Mouse (Mus musculus): ENCODE results near the gene Cntnap5a. TPM values are rescaled to one million over a fixed set of nuclear protein-coding genes. Genes with fewer than 3 reads are reported as not detected.
A peak's percentile ranks its signal among the peaks of the same experiment; 100 is the strongest.

Gene Cntnap5a
- polyA plus RNA-seq, 1 experiment from 2014 or later, result 0.25 TPM

- H3K9me3 ChIP-seq (ENCODE audit: control insufficient read depth, low read length), result no peaks in the 10 kb centered on the region
- H3K4me2 ChIP-seq (replicated peaks; ENCODE audit: low read depth, low read length), result no peak overlapping the region
- DNase-seq (ENCODE audit: low spot score) (no peak), ATAC-seq (ENCODE audit: low FRiP score) (no peak)
- H3K4me3 ChIP-seq (ENCODE audit: low read depth, low read length), result no peak overlapping the region
- H3K27ac ChIP-seq (ENCODE audit: low read depth, low read length), result no peak overlapping the region
- no peak overlapping the region for H3K9ac ChIP-seq (ENCODE audit: low read depth, low read length)
- WGBS, result 32% methylated on average over 2 of the region's 2 CpGs
- no peaks in the 10 kb centered on the region for H3K4me1 ChIP-seq (replicated peaks; ENCODE audit: control insufficient read depth, insufficient read depth, low read length)
- no peaks in the 10 kb centered on the region for H3K27me3 ChIP-seq (ENCODE audit: control insufficient read depth, insufficient read depth, low read length)
- no peaks in the 10 kb centered on the region for H3K36me3 ChIP-seq (ENCODE audit: control insufficient read depth, insufficient read depth, low read length)
Measured at GRCm38 (mm10) chr1:116365606-116366005, 681.0 kb downstream of the Cntnap5a start.

- Histone ChIP-seq H3K9me3 (ENCODE audit: control insufficient read depth, low read length) (no peaks in the 10 kb centered on the region), H3K4me3 (ENCODE audit: low read depth, low read length) (no peak overlapping the region), H3K4me1 (replicated peaks; ENCODE audit: control insufficient read depth, insufficient read depth, low read length) (no peaks in the 10 kb centered on the region), H3K9ac (ENCODE audit: low read depth, low read length) (no peak overlapping the region), H3K36me3 (ENCODE audit: control insufficient read depth, insufficient read depth, low read length) (no peaks in the 10 kb centered on the region), H3K4me2 (replicated peaks; ENCODE audit: low read depth, low read length) (no peak overlapping the region), H3K27me3 (ENCODE audit: control insufficient read depth, insufficient read depth, low read length) (no peaks in the 10 kb centered on the region), H3K27ac (ENCODE audit: low read depth, low read length) (no peak overlapping the region)
- 21% methylated on average over 2 of the region's 2 CpGs for WGBS
- peak; percentile 47 for ATAC-seq (ENCODE audit: low FRiP score)
- DNase-seq (ENCODE audit: low spot score), result no peak
Measured at GRCm38 (mm10) chr1:116366171-116366570, 681.6 kb downstream of the Cntnap5a start.

GRCm38 (mm10) chr1:116366806-116367205 lies 682.2 kb downstream of the Cntnap5a start:
- Histone ChIP-seq H3K9ac (ENCODE audit: low read depth, low read length) (no peak overlapping the region), H3K27me3 (ENCODE audit: control insufficient read depth, insufficient read depth, low read length) (no peaks in the 10 kb centered on the region), H3K9me3 (ENCODE audit: control insufficient read depth, low read length) (no peaks in the 10 kb centered on the region), H3K4me1 (replicated peaks; ENCODE audit: control insufficient read depth, insufficient read depth, low read length) (no peaks in the 10 kb centered on the region), H3K4me3 (ENCODE audit: low read depth, low read length) (no peak overlapping the region), H3K27ac (ENCODE audit: low read depth, low read length) (no peak overlapping the region), H3K36me3 (ENCODE audit: control insufficient read depth, insufficient read depth, low read length) (no peaks in the 10 kb centered on the region), H3K4me2 (replicated peaks; ENCODE audit: low read depth, low read length) (no peak overlapping the region)
- DNase-seq (ENCODE audit: low spot score), result peak; percentile 20
- peak; percentile 74 for ATAC-seq (ENCODE audit: low FRiP score)

- Histone ChIP-seq H3K27ac (ENCODE audit: low read depth, low read length) (no peak overlapping the region), H3K9me3 (ENCODE audit: control insufficient read depth, low read length) (no peaks in the 10 kb centered on the region), H3K9ac (ENCODE audit: low read depth, low read length) (no peak overlapping the region), H3K4me3 (ENCODE audit: low read depth, low read length) (no peak overlapping the region), H3K4me1 (replicated peaks; ENCODE audit: control insufficient read depth, insufficient read depth, low read length) (no peaks in the 10 kb centered on the region), H3K4me2 (replicated peaks; ENCODE audit: low read depth, low read length) (no peak overlapping the region), H3K36me3 (ENCODE audit: control insufficient read depth, insufficient read depth, low read length) (no peaks in the 10 kb centered on the region), H3K27me3 (ENCODE audit: control insufficient read depth, insufficient read depth, low read length) (no peaks in the 10 kb centered on the region)
- 32% methylated on average over 7 of the region's 7 CpGs for WGBS
- DNase-seq (ENCODE audit: low spot score), result no peak
- ATAC-seq (ENCODE audit: low FRiP score), result peak; percentile 47; the same call in 1 of the 2 replicates
Measured at GRCm38 (mm10) chr1:116367572-116367971, 683.0 kb downstream of the Cntnap5a start.

GRCm38 (mm10) chr1:116370817-116371216 lies 686.3 kb downstream of the Cntnap5a start:
- ATAC-seq (ENCODE audit: low FRiP score), result no peak
- Histone ChIP-seq H3K27ac (ENCODE audit: low read depth, low read length) (no peak overlapping the region), H3K9ac (ENCODE audit: low read depth, low read length) (no peak overlapping the region), H3K4me3 (ENCODE audit: low read depth, low read length) (no peak overlapping the region), H3K27me3 (ENCODE audit: control insufficient read depth, insufficient read depth, low read length) (no peaks in the 10 kb centered on the region), H3K4me1 (replicated peaks; ENCODE audit: control insufficient read depth, insufficient read depth, low read length) (no peaks in the 10 kb centered on the region), H3K4me2 (replicated peaks; ENCODE audit: low read depth, low read length) (no peak overlapping the region), H3K36me3 (ENCODE audit: control insufficient read depth, insufficient read depth, low read length) (no peaks in the 10 kb centered on the region), H3K9me3 (ENCODE audit: control insufficient read depth, low read length) (no peaks in the 10 kb centered on the region)
- no peak for DNase-seq (ENCODE audit: low spot score)
- WGBS, result 93% methylated on average over 4 of the region's 4 CpGs

GRCm38 (mm10) chr1:116373551-116373950 lies 689.0 kb downstream of the Cntnap5a start:
- no peaks in the 10 kb centered on the region for H3K9me3 ChIP-seq (ENCODE audit: control insufficient read depth, low read length)
- no peak overlapping the region for H3K27ac ChIP-seq (ENCODE audit: low read depth, low read length)
- H3K36me3 ChIP-seq (ENCODE audit: control insufficient read depth, insufficient read depth, low read length), result no peaks in the 10 kb centered on the region
- no peak overlapping the region for H3K9ac ChIP-seq (ENCODE audit: low read depth, low read length)
- DNase-seq (ENCODE audit: low spot score), result no peak
- ATAC-seq (ENCODE audit: low FRiP score), result no peak
- H3K27me3 ChIP-seq (ENCODE audit: control insufficient read depth, insufficient read depth, low read length), result no peaks in the 10 kb centered on the region
- no peak overlapping the region for H3K4me2 ChIP-seq (replicated peaks; ENCODE audit: low read depth, low read length)
- H3K4me3 ChIP-seq (ENCODE audit: low read depth, low read length), result no peak overlapping the region
- WGBS, result 80% methylated on average over 1 of the region's 1 CpGs
- H3K4me1 ChIP-seq (replicated peaks; ENCODE audit: control insufficient read depth, insufficient read depth, low read length), result no peaks in the 10 kb centered on the region

- Histone ChIP-seq H3K36me3 (ENCODE audit: control insufficient read depth, insufficient read depth, low read length) (no peaks in the 10 kb centered on the region), H3K4me3 (ENCODE audit: low read depth, low read length) (no peak overlapping the region), H3K4me2 (replicated peaks; ENCODE audit: low read depth, low read length) (no peak overlapping the region), H3K27ac (ENCODE audit: low read depth, low read length) (no peak overlapping the region), H3K27me3 (ENCODE audit: control insufficient read depth, insufficient read depth, low read length) (no peaks in the 10 kb centered on the region), H3K4me1 (replicated peaks; ENCODE audit: control insufficient read depth, insufficient read depth, low read length) (no peaks in the 10 kb centered on the region), H3K9me3 (ENCODE audit: control insufficient read depth, low read length) (no peaks in the 10 kb centered on the region), H3K9ac (ENCODE audit: low read depth, low read length) (no peak overlapping the region)
- DNase-seq (ENCODE audit: low spot score), result no peak
- peak; percentile 63 for ATAC-seq (ENCODE audit: low FRiP score)
Measured at GRCm38 (mm10) chr1:116392390-116392789, 707.8 kb downstream of the Cntnap5a start.

- no peak overlapping the region for H3K27ac ChIP-seq (ENCODE audit: low read depth, low read length)
- H3K4me2 ChIP-seq (replicated peaks; ENCODE audit: low read depth, low read length), result no peak overlapping the region
- WGBS, result 69% methylated on average over 1 of the region's 1 CpGs
- no peaks in the 10 kb centered on the region for H3K9me3 ChIP-seq (ENCODE audit: control insufficient read depth, low read length)
- H3K27me3 ChIP-seq (ENCODE audit: control insufficient read depth, insufficient read depth, low read length), result no peaks in the 10 kb centered on the region
- no peaks in the 10 kb centered on the region for H3K4me1 ChIP-seq (replicated peaks; ENCODE audit: control insufficient read depth, insufficient read depth, low read length)
- ATAC-seq (ENCODE audit: low FRiP score) (no peak), DNase-seq (ENCODE audit: low spot score) (no peak)
- H3K36me3 ChIP-seq (ENCODE audit: control insufficient read depth, insufficient read depth, low read length), result no peaks in the 10 kb centered on the region
- H3K4me3 ChIP-seq (ENCODE audit: low read depth, low read length), result no peak overlapping the region
- no peak overlapping the region for H3K9ac ChIP-seq (ENCODE audit: low read depth, low read length)
Measured at GRCm38 (mm10) chr1:116401996-116402656, 717.6 kb downstream of the Cntnap5a start.

GRCm38 (mm10) chr1:116409836-116410235 lies 725.3 kb downstream of the Cntnap5a start:
- H3K4me2 ChIP-seq (replicated peaks; ENCODE audit: low read depth, low read length), result no peak overlapping the region
- H3K9me3 ChIP-seq (ENCODE audit: control insufficient read depth, low read length), result no peaks in the 10 kb centered on the region
- WGBS, result 89% methylated on average over 1 of the region's 1 CpGs
- DNase-seq (ENCODE audit: low spot score) (no peak), ATAC-seq (ENCODE audit: low FRiP score) (no peak)
- no peak overlapping the region for H3K27ac ChIP-seq (ENCODE audit: low read depth, low read length)
- no peak overlapping the region for H3K4me3 ChIP-seq (ENCODE audit: low read depth, low read length)
- H3K36me3 ChIP-seq (ENCODE audit: control insufficient read depth, insufficient read depth, low read length), result no peaks in the 10 kb centered on the region
- H3K4me1 ChIP-seq (replicated peaks; ENCODE audit: control insufficient read depth, insufficient read depth, low read length), result no peaks in the 10 kb centered on the region
- no peaks in the 10 kb centered on the region for H3K27me3 ChIP-seq (ENCODE audit: control insufficient read depth, insufficient read depth, low read length)
- no peak overlapping the region for H3K9ac ChIP-seq (ENCODE audit: low read depth, low read length)

Measured in hindbrain, embryonic 11.5 days (tissue).